Mouse (Mus musculus): ENCODE measurements around the gene Wnt2.

The Wnt2 gene

GRCm38 (mm10) chr6:18029746-18030656 is at the start of gene Wnt2:
TSS of gene Wnt2 (minus strand) at chr6:18030585.
- DNase-seq (ENCODE audit: low spot score): no peak

GRCm38 (mm10) chr6:18078615-18079014 is 48.2 kb upstream of the Wnt2 start:
- DNase-seq (ENCODE audit: low spot score): no peak

- DNase-seq (ENCODE audit: low spot score): no peak
Observed at GRCm38 (mm10) chr6:18076986-18077385, 46.6 kb upstream of the Wnt2 start.

- no peak for DNase-seq (ENCODE audit: low spot score)
Observed at GRCm38 (mm10) chr6:18076577-18076976, 46.2 kb upstream of the Wnt2 start.

GRCm38 (mm10) chr6:18057899-18058298 is 27.5 kb upstream of the Wnt2 start:
- no peak for DNase-seq (ENCODE audit: low spot score)

- no peak for DNase-seq (ENCODE audit: low spot score)
Observed at GRCm38 (mm10) chr6:18051702-18052101, 21.3 kb upstream of the Wnt2 start.

GRCm38 (mm10) chr6:18044299-18044698 is 13.9 kb upstream of the Wnt2 start:
- no peak for DNase-seq (ENCODE audit: low spot score)

GRCm38 (mm10) chr6:18043172-18043571 is 12.8 kb upstream of the Wnt2 start:
- DNase-seq (ENCODE audit: low spot score): no peak

GRCm38 (mm10) chr6:18032271-18032670 is 1.9 kb upstream of the Wnt2 start:
- no peak for DNase-seq (ENCODE audit: low spot score)

- DNase-seq (ENCODE audit: low spot score): no peak
Observed at GRCm38 (mm10) chr6:18031509-18032010, 1.2 kb upstream of the Wnt2 start.

GRCm38 (mm10) chr6:18030868-18031508 is 603 bp upstream of the Wnt2 start:
- DNase-seq (ENCODE audit: low spot score): no peak

- DNase-seq (ENCODE audit: low spot score): no peak
Observed at GRCm38 (mm10) chr6:18024133-18024794, 6.1 kb downstream of the Wnt2 start.

GRCm38 (mm10) chr6:18013346-18013745 is 17.0 kb downstream of the Wnt2 start:
- DNase-seq (ENCODE audit: low spot score): no peak

- DNase-seq (ENCODE audit: low spot score): no peak
Observed at GRCm38 (mm10) chr6:18007356-18007755, 23.0 kb downstream of the Wnt2 start.

GRCm38 (mm10) chr6:18002065-18002464 is 28.3 kb downstream of the Wnt2 start:
- DNase-seq (ENCODE audit: low spot score): no peak

GRCm38 (mm10) chr6:17998497-17998896 is 31.9 kb downstream of the Wnt2 start:
- no peak for DNase-seq (ENCODE audit: low spot score)

- DNase-seq (ENCODE audit: low spot score): no peak
Observed at GRCm38 (mm10) chr6:17994956-17995790, 35.2 kb downstream of the Wnt2 start.

- no peak for DNase-seq (ENCODE audit: low spot score)
Observed at GRCm38 (mm10) chr6:17991625-17992024, 38.8 kb downstream of the Wnt2 start.

GRCm38 (mm10) chr6:17990173-17991028 is 40.0 kb downstream of the Wnt2 start:
- DNase-seq (ENCODE audit: low spot score): no peak

GRCm38 (mm10) chr6:17979361-17979760 is 51.0 kb downstream of the Wnt2 start:
- no peak for DNase-seq (ENCODE audit: low spot score)

GRCm38 (mm10) chr6:17978881-17979280 is 51.5 kb downstream of the Wnt2 start:
- DNase-seq (ENCODE audit: low spot score): no peak

All from T-cell, adult 2 months (primary cell).